Mouse (Mus musculus): ENCODE results near the gene Usp26. TPM values are rescaled to one million over a fixed set of nuclear protein-coding genes. Genes with fewer than 3 reads are reported as not detected.

Usp26 gene
- not detected for total RNA-seq (2021)
- long read RNA-seq, experiment 1, partial matches to known transcripts, result 0 of 3 reads
- long read RNA-seq, experiment 1, other reads (novel, unspliced or antisense), result 3 of 3 reads
- long read RNA-seq, experiment 2, result 0 reads

DNA sequence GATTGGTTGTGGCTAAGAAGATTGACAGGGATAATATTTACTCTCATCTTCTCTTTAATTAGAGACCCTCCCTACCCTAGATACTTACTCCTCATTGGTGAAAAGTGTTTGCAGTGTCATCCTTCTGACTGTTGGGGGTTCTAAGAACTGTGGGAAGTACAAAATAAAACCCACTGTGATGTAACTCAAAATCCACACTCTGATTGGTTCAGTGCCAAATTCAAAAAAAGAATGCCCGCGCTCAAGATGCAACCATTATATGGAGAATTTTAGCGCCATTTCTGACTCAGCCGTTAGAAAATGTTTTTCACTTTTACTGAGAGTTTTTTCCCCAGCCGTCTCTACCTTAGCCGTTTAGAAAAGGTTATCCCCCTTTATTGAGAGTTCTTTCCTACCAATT lies at the start of gene Usp26:
Usp26 (minus strand) TSS at position 101 of the 400 bp plus-strand sequence.
- DNase-seq, result no peak
- intact Hi-C loops (cut with DNase I), result no loop called here

DNA sequence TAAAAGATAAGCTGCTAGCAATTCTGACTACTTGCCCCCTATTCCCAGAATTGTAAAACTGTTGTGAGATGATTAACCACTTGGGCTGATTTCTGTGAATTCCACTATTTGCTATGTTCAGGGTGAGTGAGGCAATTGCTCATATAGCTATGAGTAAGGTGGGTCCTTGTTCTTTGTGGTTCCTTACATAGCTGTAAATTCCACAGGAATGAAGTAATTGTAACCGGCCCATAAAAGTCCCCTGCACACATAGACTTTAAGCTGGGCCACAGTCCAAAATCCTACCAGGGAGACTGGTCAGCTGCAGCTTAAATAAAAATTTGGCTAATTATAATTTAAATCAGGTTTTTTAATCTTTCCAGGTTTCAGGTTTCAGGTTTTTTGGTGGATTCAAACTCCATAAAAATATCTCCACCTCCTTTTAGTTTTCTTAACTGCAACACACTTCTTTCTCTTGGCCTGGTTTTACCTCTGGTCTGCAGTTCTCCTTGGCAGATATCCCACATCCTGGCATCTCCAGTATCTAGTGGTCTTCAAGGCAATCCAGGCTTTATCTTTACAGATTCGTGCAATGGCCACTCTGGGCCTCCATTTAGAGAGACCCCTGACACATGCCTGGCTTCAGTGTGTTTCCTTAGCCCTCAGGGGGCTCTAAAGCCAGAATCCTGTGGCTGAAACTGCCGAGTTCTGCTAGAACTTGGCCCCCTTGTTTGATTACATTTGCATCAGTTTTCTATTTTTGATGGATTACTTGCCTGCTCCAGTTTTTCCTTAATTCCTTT lies 13.6 kb upstream of the Usp26 start:
- DNase-seq, result no peak
- intact Hi-C loops (cut with DNase I), result no loop called here

DNA sequence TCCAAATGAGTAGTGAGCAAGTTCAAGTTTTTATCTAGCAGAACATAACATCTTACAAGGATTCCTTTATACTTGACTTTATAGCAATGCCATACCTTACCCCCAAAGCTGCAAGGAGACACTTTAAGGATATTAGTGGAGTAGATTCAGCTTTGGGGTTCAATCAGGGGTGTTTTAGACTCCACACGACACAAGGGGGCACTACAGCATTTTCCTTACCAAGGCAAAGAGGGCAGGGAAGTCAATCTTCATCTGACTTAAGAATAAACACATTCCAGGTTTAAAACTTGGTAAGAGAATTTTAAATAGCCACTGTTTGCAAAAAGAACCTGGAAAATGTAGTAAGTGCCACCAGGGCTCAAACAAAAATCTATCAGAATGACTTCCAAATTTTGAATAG lies 33.6 kb downstream of the Usp26 start:
- intact Hi-C loops (cut with DNase I), result loop anchor here (5.0 to 10.0 kb wide), 2 partner anchors 147 to 605 kb away; no protein-coding TSS in a partner anchor
- no peak for DNase-seq

DNA sequence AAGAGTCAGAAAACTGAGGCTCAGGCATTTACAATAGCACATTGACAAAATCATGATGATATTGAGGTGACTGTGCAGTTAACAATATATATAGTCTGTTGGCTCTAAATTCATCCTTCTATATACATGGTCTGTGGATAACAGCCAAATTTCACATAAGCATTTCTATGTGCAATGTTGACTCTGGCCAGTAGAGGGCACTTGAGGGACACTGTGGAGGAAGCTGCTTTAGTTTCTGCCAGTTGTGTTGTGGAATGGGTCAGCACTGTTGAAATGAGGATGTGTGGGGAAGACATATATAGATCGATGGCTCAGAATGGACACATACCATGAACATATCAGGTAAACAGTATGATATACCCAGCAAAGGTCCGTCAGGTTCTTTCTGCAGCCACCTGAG lies 64.6 kb downstream of the Usp26 start:
- intact Hi-C loops (cut with DNase I), result no loop called here
- no peak for DNase-seq

DNA sequence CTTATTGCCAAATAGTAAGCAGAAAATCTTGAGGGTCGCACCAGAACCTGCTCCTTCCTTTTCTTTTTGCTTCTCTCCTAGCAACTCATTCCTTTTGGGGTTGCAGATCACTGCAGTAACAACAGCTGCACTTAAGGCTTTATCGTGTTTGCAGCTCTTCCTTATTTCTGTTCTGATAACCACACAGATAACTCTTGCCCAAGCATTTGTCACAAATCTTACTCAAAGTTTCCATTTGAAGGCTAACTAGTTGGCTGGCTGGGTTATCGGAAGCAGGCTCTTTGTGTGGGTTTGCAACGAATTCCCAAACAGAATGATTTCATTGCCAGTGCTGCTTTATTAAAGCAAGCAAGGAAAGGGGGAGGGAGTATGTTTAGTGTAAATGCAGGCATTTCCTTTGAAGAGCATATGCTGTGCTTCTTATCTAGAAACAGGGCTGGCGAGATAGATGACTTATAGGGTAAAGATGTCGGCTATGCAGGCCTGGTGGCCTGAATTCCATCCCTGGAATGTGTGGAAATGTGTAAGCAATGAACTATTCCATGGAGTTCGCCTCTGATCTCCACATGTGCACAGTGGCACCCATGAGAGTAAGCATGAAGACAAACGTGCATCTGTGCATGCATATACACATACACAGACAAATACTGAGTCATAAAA lies 86.8 kb downstream of the Usp26 start:
- DNase-seq, result no peak
- intact Hi-C loops (cut with DNase I), result no loop called here

DNA sequence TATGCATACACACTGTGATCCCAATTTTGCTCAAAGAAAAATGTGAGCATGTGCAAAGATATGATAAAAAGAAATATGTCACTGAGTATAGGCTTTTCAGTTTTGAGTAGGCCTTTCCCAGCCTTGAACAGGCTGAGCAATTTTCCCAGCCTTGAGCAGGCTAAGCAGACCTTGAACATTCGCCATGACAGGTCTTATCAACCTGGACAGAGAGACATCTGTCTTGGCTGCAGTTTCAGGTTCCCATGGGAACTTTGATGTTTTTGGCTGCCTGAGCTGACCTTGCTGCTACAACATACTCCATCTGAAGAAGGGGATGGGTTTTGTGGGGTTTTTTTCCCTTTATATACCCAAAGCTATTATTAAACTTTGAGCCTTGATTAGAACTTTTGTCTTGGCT lies 88.0 kb downstream of the Usp26 start:
- intact Hi-C loops (cut with DNase I), result no loop called here
- no peak for DNase-seq

Other genes with a start within 250 kb of the Usp26 start
- 1 to 10 TPM; 3.0 to 3.7 TPM for gene Hs6st2, start 119.4 kb downstream of the Usp26 start, total RNA-seq (2021)
- gene 1700080O16Rik, start 171.5 kb upstream of the Usp26 start, total RNA-seq (2021), result not detected